Mouse (Mus musculus): Measurements from ENCODE around the gene Nxph2.
"Not testable (repeated sequence)": the region's sequence is repeated elsewhere in the genome, so short reads cannot be mapped to it uniquely, and the experiment has no call there.

The Nxph2 gene

GRCm38 (mm10) chr2:23320746-23321585 is at the start of gene Nxph2:
Gene Nxph2, plus strand, starts transcription at chr2:23321246.
- DNase-seq (ENCODE audit: low spot score) = no peak

- not testable (repeated sequence) for DNase-seq (ENCODE audit: low spot score)
These were observed 30.1 kb upstream of the Nxph2 start for GRCm38 (mm10) chr2:23290991-23291390.

DNA sequence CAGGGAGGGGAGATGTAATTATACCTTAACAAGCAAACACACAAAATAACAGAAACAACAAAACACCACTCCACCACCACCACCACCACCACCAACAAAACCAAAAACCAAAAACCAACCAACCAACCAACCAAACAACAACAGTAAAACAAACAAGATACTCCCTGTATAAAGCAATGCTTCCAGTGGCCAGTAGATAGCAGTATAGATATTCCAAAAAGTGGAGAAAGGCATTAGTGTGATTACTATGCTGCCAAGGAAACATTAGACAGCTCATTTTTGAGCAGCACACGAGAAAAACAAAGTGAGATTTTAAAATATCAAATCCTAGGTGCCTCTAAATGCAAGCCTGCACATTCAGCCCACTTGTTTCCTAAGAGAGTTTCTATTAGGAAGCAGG is 6.2 kb upstream of the Nxph2 start:
- peak; percentile 18 for DNase-seq (ENCODE audit: low spot score)

All from adipocyte (in vitro differentiated cells).